Mouse (Mus musculus) kidney, embryonic 16.5 days (tissue): ENCODE data around the gene Gm21994. TPM values are rescaled to one million over a fixed set of nuclear protein-coding genes. Genes with fewer than 3 reads are reported as not detected.

Experiments
- polyA plus RNA-seq: library from polyadenylated mRNA; unstranded; fragments of >200 nt; fragmentation: Nextera tagmentation; extraction: Ambion mirVana; gene quantifications from 2 replicates; pipeline ENCODE4 v1.2.1, GENCODE M21; 2015

Gene Gm21994
- polyA plus RNA-seq, 1 experiment from 2014 or later, result 6.0 TPM

Other genes starting within 250 kb of the Gm21994 start
- gene Zfp120, start 118.9 kb downstream of the Gm21994 start, polyA plus RNA-seq, result 9.4 and 10.2 TPM in 2 replicates
- gene Gm10770, start 75.9 kb downstream of the Gm21994 start, polyA plus RNA-seq, result not detected in 2 replicates
- gene Gm14139, start 73.8 kb downstream of the Gm21994 start, polyA plus RNA-seq, result not detected in 2 replicates
- gene Zfp937, start 37.5 kb downstream of the Gm21994 start, polyA plus RNA-seq, result 16.4 and 16.7 TPM in 2 replicates
- 0.06 TPM in 1 of 2 replicates, not detected in the other for gene Gm14124, start 1.9 kb upstream of the Gm21994 start, polyA plus RNA-seq
- gene Gm10130, start 68.1 kb upstream of the Gm21994 start, polyA plus RNA-seq, result 4.2 and 6.0 TPM in 2 replicates
- gene 3300002I08Rik, start 107.2 kb upstream of the Gm21994 start, polyA plus RNA-seq, result 8.5 and 9.4 TPM in 2 replicates
- gene Zfp442, start 195.9 kb upstream of the Gm21994 start, polyA plus RNA-seq, result 10.8 and 11.5 TPM in 2 replicates
- gene Zfp345, start 229.5 kb upstream of the Gm21994 start, polyA plus RNA-seq, result 0.08 and 0.16 TPM in 2 replicates